Mouse (Mus musculus) thymus, adult 2 months (tissue): Measurements from ENCODE around the gene Actr6. TPM values are rescaled to one million over a fixed set of nuclear protein-coding genes. Genes with fewer than 3 reads are reported as not detected.

Experiments
- DNase-seq: peaks from one replicate; pipeline ENCODE4 v3.0.0; 2021
- H3K27ac ChIP-seq: fragments of 200-500 bp; 2 replicates; pipeline ENCODE4 v1.5.1; 2012; ENCODE audit warnings: low read length, control low read depth; ENCODE audit not compliant: control insufficient read depth, insufficient read depth
- H3K27me3 ChIP-seq: fragments of 200-500 bp; 2 replicates; pipeline ENCODE4 v1.6.1; 2012; ENCODE audit warnings: mild to moderate bottlenecking, low read length, moderate library complexity, mixed read lengths; ENCODE audit not compliant: control insufficient read depth, insufficient read depth
- H3K36me3 ChIP-seq: fragments of 200-500 bp; 2 replicates; pipeline ENCODE4 v1.6.1; 2012; ENCODE audit warnings: mild to moderate bottlenecking, low read length, moderate library complexity; ENCODE audit not compliant: control insufficient read depth, insufficient read depth
- H3K4me1 ChIP-seq: fragments of 200-500 bp; replicated peaks from 2 replicates; pipeline ENCODE4 v1.6.1; 2012; ENCODE audit warnings: low read length; ENCODE audit not compliant: control insufficient read depth, insufficient read depth
- H3K4me3 ChIP-seq: fragments of 200-500 bp; 2 replicates; pipeline ENCODE4 v1.5.1; 2012; ENCODE audit warnings: mild to moderate bottlenecking, low read length, control low read depth, moderate library complexity; ENCODE audit not compliant: control insufficient read depth, insufficient read depth
- CTCF ChIP-seq: fragments of 200-500 bp; IDR thresholded peaks from 2 replicates; pipeline ENCODE4 v1.5.1; 2012; ENCODE audit warnings: mild to moderate bottlenecking, control low read depth, low read length, moderate library complexity, borderline replicate concordance; ENCODE audit not compliant: control insufficient read depth, poor library complexity, insufficient read depth; ENCODE audit errors: extremely low read depth
- POLR2A ChIP-seq: fragments of 200-500 bp; IDR thresholded peaks from 2 replicates; pipeline ENCODE4 v1.6.1; 2012; ENCODE audit warnings: mild to moderate bottlenecking, low read length, control low read depth, moderate library complexity; ENCODE audit not compliant: control insufficient read depth, poor library complexity, insufficient read depth; ENCODE audit errors: extremely low read depth
- WGBS: fragments of 180-500 bp; shearing (Covaris S2); methylation state at CpG from one replicate; pipeline ENCODE4 v1.1.7; 2018; 5-methylcytosine and 5-hydroxymethylcytosine counted together
- polyA plus RNA-seq: library from polyadenylated mRNA; depleted of rRNA; stranded (reverse); fragments of >200 nt; gene quantifications from 2 replicates; pipeline ENCODE4 v1.2.3, GENCODE M21; 2012

The Actr6 gene
- polyA plus RNA-seq, 1 experiment, result 2.7 TPM

GRCm38 (mm10) chr10:89695194-89695911, 36.7 kb downstream of the Actr6 start:
- Histone ChIP-seq H3K4me3 (no peak overlapping the region), H3K4me1 (peaks cover 2% of the 10 kb centered on the region; the same call in 1 of the 2 replicates), H3K27me3 (no peaks in the 10 kb centered on the region), H3K36me3 (no peaks in the 10 kb centered on the region), H3K27ac (no peak overlapping the region)
- no peak for TF ChIP-seq CTCF
- TF ChIP-seq POLR2A, result no peak
- DNase-seq, result peak; percentile 8
- 47% methylated on average over 20 of the region's 20 CpGs for WGBS

GRCm38 (mm10) chr10:89690021-89690420, 42.1 kb downstream of the Actr6 start:
- no peaks in the 10 kb centered on the region for H3K36me3 ChIP-seq
- DNase-seq, result no peak
- no peaks in the 10 kb centered on the region for H3K27me3 ChIP-seq
- WGBS, result 92% methylated on average over 8 of the region's 8 CpGs
- no peak overlapping the region for H3K27ac ChIP-seq
- peaks cover 7% of the 10 kb centered on the region for H3K4me1 ChIP-seq
- H3K4me3 ChIP-seq, result no peak overlapping the region
- TF ChIP-seq POLR2A, result no peak
- TF ChIP-seq CTCF, result no peak

- TF ChIP-seq CTCF, result no peak
- TF ChIP-seq POLR2A, result no peak
- no peak overlapping the region for H3K4me3 ChIP-seq
- peaks cover 7% of the 10 kb centered on the region for H3K4me1 ChIP-seq
- WGBS, result 67% methylated on average over 2 of the region's 2 CpGs
- no peaks in the 10 kb centered on the region for H3K36me3 ChIP-seq
- no peak overlapping the region for H3K27ac ChIP-seq
- no peak for DNase-seq
- no peaks in the 10 kb centered on the region for H3K27me3 ChIP-seq
Observed at GRCm38 (mm10) chr10:89687455-89687854, 44.6 kb downstream of the Actr6 start.

GRCm38 (mm10) chr10:89686139-89686808, 45.8 kb downstream of the Actr6 start, which contains the start of gene Scyl2:
Gene Scyl2, minus strand, starts transcription at chr10:89686285.
- DNase-seq, result peak; percentile 98
- H3K27me3 ChIP-seq, result no peaks in the 10 kb centered on the region
- H3K27ac ChIP-seq, result no peak within 1 kb of the TSS
- WGBS, result 10% methylated on average over 31 of the region's 31 CpGs
- no peaks in the 10 kb centered on the region for H3K36me3 ChIP-seq
- H3K4me1 ChIP-seq, result peaks cover 7% of the 10 kb centered on the region
- TF ChIP-seq POLR2A (peak; percentile 56; the same call in 1 of the 2 replicates), CTCF (no peak)
- peak within 1 kb of the TSS; percentile 67 for H3K4me3 ChIP-seq

GRCm38 (mm10) chr10:89685391-89686138, 46.5 kb downstream of the Actr6 start:
- WGBS, result 2% methylated on average over 50 of the region's 51 CpGs
- H3K27ac ChIP-seq, result no peak overlapping the region
- no peak for TF ChIP-seq POLR2A
- 0 out of 2 replicates have a peak, but pooled peaks have one; percentile 26 for TF ChIP-seq CTCF
- peak overlapping the region; percentile 67 for H3K4me3 ChIP-seq
- H3K4me1 ChIP-seq, result peaks cover 7% of the 10 kb centered on the region
- no peaks in the 10 kb centered on the region for H3K27me3 ChIP-seq
- no peaks in the 10 kb centered on the region for H3K36me3 ChIP-seq
- no peak for DNase-seq

GRCm38 (mm10) chr10:89682961-89683360, 49.1 kb downstream of the Actr6 start:
- Histone ChIP-seq H3K36me3 (no peaks in the 10 kb centered on the region), H3K4me1 (peaks cover 7% of the 10 kb centered on the region), H3K4me3 (no peak overlapping the region), H3K27ac (no peak overlapping the region), H3K27me3 (no peaks in the 10 kb centered on the region)
- TF ChIP-seq POLR2A, result no peak
- WGBS, result 95% methylated on average over 10 of the region's 10 CpGs
- DNase-seq, result no peak
